Mouse (Mus musculus) urinary bladder, adult 2 months (tissue): ENCODE data around the gene Npvf. TPM values are rescaled to one million over a fixed set of nuclear protein-coding genes. Genes with fewer than 3 reads are reported as not detected.

Experiments used
- DNase-seq: peaks from one replicate; pipeline ENCODE4 v3.0.0; 2022; ENCODE audit warnings: low spot score
- polyA plus RNA-seq: library from polyadenylated mRNA; depleted of rRNA; stranded (reverse); fragments of >200 nt; gene quantifications from 2 replicates; pipeline ENCODE4 v1.2.3, GENCODE M21; 2012; rRNA removed

The Npvf gene
- not detected in 2 replicates for polyA plus RNA-seq

DNA sequence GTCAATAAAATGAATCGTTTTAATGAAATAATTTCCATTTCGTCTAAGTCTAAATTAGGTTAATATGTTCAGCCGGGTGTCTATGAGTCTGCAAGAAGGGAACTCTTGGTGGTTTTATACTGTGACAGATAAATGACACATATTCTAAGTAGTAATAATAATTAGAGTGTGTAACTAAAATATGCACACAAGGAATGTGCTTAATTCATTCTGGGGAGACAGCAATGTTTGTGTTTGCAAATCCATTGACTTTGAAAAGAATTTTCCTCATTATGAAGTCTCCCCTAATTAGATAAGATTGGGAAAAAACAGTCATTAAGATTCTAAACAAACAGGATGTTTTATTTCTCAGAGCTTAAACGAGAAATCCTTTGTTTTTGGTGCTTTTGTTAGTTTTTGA, at the start of gene Npvf:
Gene Npvf (minus strand): TSS at position 84 of the 400 bp plus-strand sequence.
- no peak for DNase-seq

DNA sequence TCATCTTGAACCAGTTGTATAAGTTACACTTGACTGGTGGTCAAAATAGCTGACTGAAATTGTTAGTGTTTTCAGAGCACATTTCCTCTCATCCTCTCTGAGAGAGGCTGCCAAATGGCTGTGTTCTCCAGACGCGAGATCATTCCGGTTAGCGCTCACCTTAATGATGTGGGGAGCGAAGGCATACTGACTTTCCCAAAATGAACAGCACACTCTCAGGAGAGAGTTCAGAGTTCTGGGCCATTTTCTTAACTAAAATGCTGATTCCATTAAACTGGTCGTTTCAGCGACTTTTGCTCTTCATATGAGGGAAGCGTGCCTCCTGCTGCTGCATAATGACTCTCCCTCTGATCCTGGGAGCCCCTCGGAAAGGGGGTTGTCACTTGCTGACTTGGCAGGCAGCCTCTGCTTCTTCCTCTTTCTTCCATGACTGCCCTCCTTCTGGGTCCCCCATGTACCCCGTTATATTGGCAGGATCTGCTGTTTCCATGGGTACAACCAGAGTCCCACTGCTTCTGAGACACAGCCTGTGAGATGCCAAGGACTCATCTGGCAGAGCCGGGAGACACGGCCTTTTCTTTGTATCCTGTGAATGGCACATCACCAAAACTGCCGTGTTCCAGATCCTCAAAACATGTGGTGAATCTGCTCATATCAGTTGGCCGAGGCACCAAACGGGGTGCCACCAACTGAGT, 35.0 kb upstream of the Npvf start:
- no peak for DNase-seq

DNA sequence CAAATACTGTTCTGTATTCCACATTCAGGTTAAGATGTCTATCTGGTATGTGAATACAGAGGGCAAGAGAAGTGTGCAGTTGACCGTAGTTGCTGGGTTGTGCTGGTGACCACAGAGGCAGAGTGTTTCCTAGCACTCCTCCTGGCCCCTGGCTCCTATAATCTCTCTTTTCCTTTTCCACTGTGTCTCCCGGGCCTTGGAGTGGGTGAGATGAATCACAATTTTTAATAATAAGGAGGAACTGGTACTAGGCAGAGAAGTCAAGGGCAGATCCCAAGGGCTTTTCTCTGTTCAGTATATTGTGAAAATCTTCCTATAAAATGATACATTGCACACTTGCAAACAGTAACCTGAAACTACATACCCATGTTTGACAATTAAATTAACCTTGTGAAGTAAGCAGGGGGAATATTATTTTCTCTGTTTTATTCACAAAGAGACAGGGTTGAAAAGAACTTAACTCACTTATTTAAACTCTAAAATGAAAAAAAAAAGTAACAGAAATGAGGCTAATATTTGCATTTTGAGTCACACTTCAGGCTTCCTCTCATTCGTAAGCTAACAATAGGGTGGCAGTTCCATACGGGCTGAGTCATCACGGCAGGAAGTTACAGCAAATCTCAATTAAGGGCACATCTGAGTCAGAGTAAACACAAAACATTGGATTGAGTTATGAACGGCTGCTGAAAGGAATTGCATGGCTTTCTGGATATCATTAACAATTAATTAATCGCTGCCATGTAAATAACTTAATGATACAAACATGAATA, 30.6 kb upstream of the Npvf start:
- DNase-seq, result no peak

DNA sequence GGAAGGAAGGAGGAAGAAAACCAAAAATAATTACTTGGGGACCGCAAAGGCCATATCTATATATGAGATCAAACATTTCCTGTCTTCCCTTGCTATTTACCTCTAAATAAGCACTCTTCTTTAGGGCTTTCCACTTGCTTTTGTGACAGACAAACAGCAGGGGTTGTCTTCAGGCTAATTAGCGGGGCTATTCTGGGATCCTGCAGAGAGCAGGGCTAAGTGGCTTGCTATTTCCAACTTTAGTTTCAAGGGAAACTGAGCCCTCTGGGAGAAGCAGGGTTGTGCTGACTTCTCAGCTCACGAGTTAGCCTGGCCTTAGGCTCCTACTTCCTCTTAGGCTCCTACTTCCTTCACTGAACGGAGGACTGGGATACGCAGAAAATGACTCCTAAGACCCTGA, 27.3 kb upstream of the Npvf start:
- DNase-seq, result no peak

DNA sequence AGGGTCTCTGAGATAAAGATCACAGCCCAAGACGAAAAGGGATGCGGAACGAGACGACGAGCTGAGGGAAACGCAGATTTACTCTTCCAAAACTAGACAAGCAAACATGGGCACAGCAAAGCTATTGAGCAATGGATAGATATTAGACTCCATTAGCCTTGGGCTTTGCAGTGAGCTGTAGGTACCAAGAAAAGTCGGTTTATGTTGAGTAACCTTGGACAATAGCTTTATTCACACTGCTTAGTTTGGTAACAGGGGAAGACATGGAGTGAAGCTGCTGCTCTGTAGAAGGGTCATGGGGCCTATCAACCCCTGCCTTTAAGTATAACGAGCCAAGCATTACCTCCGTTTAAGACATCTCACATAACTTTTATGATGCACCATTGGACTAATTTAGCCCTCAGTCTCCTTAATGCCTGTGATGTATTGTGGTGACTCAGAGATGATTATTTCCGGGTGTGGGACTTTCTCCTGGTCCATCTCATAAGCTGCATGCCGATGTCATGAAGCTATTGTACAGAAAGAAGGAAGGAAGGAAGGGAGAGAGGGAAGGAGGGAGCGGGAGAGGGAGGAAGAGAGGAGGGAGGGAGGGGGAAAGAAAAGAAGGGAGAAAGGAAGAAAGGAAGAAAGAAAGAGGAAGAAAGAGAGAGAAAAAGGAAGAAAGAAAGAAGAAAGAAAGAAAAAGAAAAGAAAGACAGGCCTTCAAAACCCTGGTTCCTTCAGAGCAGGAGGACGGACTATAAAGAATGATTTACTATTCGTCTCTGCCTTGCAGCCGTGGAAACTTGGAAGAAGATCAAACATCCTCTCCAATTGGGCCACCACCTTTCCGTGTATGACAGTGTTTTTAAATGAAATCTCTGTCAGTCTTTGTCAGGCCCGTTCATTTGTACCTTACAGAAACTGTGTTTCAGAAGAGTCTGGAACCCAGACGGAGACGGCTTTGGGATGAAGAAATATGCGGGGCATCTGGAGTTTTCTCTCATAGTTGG, 26.3 kb upstream of the Npvf start:
- no peak for DNase-seq

DNA sequence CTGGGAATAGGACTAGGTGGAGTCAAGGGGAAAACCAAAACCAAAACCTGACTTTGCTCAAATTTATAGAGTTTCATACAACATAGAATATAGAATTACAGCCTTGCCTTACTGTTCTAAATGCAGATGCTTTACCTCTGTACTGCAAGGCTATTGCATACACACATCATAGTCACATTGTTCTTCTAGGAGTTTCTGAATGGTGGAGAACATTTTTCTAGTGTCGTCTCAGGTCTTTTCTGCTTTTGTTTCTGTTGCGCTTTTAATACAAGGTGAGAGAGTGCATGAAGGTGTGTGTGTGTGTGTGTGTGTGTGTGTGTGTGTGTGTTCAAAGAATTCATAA, 25.2 kb upstream of the Npvf start:
- no peak for DNase-seq

DNA sequence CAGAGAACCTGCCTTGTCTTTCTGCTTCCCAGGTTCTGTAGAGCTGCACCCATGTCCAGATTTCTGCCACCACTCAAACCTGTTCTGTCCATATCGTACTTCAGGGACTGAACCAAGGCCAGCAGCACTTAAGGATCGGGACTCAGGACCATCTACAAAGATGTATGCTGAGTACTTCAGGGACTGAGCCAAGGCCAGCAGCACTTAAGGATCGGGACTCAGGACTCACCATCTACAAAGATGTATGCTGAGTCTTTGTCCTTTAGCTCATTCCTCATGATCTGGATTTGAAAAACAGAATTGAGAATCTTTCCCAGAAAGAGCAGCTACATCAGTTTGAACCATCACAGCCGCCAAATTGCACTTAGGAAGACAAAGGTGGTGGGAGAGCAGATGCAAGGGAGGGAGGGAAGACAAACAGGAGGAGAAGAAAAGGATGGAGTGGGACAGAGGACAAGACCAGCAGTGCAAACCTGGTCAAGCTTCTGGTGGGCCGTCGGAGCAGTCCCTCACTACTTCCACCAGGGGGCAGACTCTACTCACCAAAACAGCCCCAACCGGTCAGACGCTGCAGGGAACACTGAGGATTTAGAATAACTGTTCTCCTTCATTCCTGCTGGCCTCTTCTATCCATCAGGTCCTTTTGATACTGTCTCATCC, 24.7 kb upstream of the Npvf start:
- peak; percentile 27 for DNase-seq

DNA sequence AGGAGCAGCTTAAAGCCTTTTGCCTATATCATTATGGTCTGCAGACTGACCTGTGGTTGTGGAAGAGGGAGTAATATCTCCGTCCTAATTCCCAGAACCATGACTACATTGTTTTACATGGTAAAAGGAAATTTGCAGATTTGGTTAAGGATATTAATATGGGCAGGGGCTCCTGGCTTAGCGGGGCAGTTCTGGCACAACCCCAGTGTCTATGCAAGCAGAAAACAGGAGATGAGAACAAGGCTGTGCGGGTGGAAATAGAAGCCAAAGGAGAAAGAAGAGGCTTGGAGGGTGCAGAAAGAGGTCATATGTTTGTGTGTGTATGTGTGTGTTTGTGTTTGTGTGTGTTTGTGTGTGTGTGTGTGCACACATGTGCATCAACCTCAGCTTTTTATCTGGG, 17.0 kb upstream of the Npvf start:
- DNase-seq, result no peak

DNA sequence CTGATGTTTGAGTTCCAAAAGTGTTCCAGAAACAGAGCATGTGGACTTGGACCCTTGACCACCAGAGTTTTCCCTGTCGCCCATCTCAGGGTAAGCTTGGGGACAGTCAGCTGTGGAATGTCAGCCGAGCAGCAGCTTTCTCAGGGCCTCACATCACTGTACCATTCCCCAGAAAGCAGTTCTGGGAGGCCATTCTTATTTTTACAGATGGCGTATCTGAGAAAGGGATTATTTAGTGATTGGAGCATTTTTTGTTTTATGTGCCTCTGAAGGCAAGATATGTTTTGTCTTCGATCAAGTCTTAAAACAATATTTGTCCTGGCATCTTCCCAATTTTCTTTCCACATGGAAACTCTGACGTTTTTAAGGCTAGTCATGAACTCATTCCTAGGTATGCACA, 12.7 kb upstream of the Npvf start:
- no peak for DNase-seq

DNA sequence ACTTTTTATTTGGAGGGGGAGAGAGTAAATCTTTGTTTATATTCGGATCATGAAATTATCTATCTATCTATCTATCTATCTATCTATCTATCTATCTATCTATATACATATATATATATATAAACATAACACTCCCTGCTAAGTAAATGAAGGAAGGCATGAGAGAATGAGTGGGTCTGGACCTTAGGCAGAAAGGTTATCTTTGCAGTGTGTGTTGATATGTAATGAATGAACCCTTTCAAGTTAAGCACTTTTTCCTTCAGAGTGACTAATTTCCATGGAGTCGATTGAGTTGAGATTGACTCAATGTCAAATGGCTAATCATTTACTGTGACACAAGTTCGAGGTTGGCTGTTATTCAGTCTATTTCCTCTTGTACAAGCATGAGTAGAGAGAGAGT, 10.8 kb upstream of the Npvf start:
- DNase-seq, result no peak

DNA sequence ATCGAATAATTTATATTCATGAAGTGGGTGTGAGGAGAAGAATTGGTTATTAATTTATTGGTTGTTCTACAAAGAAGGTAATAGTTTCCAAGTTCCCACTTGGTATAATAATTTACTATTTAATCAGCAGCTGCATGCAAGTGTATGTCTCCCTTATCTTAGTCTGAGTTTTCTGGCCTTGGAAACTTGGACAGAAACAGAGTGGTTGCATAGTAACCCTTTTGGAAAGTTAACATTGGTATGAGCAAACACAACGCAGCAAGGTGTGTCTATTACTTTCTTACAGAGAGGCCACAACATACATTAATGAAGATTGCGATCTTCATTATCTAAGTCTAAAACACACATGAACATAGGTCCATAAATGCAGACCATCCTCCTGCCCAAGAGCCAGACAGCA, 10.0 kb upstream of the Npvf start:
- no peak for DNase-seq

DNA sequence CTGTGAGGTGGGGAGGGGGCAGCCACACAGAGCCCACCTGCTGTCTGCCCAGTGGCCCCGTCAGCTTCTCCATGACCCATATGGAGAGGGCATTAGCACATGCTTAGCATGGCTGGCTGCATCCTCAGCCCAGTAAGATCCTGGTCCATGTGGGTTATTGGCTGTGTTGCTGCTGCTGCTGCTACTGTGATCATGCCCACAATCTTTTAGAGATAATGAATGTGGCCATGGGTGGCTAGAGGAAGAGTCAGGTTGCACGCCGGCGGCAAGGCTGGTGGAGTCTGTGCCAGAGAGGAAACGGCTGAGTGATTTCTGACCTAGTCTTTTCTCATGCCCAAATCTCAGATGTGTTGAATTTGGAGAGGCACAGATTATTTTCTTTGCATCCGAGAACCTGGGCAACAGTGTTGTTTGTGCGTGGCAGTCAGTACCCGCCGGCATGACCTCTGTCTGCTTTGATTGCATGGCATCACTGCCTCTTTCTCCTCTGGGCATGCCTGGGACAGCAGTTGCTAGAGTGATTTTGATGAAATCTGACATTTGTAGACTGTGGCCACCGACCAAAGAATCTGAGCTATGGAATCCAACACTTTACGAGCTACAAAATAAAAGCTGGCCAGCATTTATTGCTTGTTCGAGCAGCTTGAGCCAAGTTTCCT, 8.8 kb upstream of the Npvf start:
- DNase-seq, result peak; percentile 25

DNA sequence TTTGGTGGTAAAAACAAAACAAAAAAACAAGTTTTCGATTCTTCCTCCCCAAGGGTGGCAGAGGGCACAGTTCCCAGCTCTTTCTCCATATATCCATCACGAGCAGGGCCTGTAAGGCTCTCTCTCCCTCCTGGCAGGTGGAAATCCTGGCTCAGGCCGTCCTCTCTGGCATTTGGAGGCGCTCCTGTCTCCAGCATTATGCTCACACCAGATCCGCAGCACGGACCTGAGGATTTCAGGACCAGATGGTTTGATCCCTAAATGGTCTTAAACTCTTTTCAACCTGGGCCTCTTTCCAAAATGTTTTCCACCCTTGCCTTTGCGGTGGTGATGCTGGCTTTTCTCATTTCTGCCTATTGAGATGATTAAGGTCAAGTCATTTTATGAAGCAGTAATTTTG, 7.5 kb upstream of the Npvf start:
- DNase-seq, result no peak

DNA sequence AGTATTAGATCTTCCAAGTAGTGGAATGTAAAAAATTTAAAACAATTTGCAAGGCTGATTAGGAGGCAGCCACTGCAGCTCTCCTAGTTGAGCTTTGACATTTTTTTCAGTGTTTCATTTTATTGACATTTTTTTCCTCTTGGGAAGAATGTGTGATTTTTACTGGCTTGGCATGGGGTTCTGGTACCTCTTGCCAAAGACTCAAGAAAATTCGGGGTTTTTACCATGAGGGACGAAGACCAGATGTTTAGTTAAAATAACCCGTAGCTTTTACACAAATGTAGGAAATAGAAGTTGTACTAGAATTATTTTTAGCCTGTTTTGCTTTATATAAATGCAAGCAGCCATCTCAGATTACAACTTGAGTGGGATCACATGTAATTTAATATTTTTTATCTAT, 4.2 kb upstream of the Npvf start:
- DNase-seq, result no peak

DNA sequence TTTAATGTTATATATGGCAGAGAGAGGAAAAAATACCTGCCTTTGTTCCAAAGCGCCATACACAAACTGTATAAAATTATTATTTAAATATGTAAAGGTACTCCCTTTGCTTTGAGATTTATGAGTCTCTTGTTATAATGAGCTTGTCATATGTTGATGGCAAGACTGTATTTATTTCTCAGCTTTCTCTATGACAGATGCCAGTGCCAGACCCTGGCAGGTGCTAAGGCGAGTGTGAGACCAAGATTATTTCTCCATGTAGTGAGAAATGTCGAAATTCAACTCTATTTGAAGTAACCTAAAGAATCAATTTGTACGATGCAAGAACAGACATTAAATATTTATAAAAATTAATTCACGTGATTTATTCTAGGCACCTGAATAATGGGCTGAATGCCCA, 3.8 kb upstream of the Npvf start:
- DNase-seq, result no peak

DNA sequence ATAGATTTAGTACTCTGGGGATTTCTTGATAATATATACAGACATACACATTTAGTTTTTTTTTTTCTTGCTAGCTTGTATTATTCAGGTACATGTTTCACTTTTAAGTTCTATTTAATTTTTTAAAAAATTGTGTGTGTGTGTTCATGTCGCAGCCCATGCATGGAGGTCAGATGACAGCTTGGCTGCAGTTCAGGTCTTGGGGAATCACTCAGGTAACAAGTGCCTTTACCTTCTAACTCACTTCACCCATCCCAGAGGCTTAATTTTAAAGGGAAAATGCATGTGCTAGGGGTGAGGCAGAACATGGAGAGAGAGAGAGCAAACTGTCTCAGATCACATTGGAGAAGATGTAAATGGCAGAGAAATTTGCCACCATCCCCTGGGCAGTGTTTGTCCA, 2.2 kb upstream of the Npvf start:
- DNase-seq, result no peak

DNA sequence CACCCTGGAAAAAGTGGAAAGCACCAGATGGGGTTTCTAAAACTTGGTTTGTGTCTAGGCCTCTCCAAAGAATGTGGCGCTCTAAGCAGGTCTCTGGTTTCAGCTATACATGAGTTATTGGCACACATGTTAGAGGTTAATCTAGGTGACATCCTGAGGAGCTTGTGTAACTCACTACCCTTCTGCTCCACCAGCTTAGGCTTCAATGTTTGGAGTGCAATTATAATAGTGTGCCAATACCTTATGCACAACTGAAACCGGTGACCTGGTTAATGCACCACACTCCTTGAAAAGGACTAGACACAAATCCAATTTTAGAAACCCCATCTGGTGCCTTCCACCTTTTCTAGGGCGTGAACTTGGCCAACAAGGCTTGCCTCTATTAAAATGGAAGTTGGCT, 1.7 kb upstream of the Npvf start:
- no peak for DNase-seq

DNA sequence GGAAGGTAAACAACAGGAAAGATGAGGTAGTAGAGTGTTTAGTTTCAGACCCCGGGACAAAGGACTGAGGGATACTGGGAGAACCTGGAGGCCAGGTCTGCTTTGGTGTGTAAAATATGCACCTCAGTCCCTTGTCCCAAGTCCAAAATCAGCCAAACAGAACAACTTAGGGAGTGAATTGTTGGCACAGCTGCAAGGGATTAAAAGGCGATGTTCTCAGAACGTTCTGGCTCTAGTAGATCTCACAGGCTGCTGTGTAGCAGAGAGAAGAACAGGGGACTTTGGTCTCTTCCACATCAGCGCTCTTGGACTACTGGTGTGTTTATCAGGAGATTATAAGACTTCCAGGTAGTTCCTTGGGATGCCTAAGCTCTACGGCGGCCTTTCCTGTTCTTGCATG, 6.6 kb downstream of the Npvf start:
- no peak for DNase-seq

DNA sequence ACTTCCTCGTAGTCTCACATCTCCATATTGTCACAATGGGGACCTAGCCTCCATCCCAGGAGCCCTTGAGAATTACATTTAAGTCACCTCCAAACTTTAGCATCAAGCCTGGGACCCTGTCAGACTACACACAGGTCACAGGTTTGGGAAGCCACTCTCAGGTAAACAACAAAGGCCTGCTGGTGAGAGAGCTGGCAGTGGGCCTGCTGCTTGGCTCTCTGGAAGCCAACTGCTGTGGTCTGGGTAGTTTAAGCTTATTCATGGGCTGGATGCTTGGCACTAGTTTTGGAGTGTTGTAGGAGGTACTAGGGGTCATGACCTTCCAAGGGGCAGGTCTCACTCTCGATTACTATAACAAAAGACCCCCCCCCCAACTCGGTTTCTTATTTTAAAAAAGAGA, 7.6 kb downstream of the Npvf start:
- no peak for DNase-seq

DNA sequence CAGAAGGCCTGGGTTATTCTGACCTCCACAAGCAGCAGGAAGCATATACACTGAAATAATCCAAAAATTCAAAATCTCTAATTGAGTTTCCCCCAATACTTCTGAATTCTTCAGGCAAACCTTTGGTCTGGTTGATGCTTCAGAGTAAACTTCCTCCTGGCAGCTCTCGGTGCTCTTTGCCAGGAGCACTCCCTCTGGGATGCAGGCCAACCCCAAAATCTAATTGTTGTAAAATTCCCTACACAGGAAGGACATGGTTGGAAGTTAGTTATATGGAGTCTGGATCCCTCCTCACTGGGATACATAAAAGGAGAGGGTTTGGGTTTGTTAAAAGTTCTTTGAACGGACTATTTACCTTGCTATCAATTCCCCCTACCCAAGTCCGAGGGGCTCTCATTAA, 9.5 kb downstream of the Npvf start:
- no peak for DNase-seq

DNA sequence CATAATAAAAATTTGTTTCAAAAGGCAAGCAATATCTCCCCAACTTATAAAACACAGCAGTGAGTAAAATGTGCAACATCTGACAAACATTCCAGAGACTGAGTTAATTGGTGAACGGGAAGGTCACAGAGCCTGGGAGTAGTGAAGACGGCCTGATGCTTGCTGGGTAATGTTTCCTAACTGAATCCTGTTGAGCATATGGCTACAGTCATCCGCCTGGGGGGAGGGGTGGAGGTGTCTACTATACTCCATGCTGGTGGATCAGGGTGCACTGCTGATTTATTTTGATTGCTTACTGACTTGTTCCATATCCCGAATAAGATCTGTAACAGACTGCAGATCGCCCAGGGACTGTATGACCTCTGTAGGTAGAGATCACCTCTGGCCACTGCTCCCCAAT, 12.3 kb downstream of the Npvf start:
- no peak for DNase-seq

DNA sequence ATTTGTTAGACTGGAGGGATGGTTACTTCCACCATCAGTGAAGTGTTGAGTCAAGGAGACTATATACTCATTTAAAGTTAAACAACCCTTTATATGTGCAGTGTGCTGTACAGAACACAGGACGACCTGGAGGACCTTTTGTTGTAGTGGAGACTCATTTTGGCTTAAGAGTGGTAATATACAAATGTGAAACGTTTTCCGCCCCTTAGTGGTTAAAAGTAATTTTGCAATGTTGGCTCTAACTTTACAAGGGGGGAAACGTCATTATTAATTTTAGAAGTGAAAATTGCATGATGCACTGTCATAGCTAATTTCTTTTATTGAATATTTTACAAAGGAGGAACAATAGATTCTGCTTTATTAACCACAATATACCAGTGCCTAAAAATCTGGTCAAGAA, 13.9 kb downstream of the Npvf start:
- DNase-seq, result no peak
